Mouse (Mus musculus): ENCODE data around the gene Met. TPM values are rescaled to one million over a fixed set of nuclear protein-coding genes. Genes with fewer than 3 reads are reported as not detected.

Gene Met
- total RNA-seq, 1 experiment from 2014 or later, result 6.7 TPM

DNA sequence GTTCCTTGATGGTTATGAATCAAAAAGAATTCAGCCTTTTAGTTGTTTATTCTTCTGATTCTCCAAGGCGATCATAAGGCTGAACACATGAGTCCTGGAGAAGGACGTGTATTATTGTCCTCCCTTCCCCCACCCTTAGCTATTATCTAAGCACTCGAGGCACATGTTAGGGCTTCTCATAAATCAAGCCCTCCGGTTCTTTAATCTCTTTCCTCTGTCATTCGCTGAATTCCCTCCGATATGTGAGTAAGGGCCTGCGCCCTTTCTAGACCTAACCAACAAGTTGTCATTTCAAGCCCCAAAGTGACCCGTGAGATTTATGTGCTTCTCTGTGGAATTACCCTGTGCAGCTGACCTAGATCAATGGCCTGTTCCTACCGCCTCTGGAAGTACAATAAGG is 81.9 kb downstream of the Met start:
- no peak for ATAC-seq (replicated peaks; ENCODE audit: low read depth, poor library complexity, severe bottlenecking)

DNA sequence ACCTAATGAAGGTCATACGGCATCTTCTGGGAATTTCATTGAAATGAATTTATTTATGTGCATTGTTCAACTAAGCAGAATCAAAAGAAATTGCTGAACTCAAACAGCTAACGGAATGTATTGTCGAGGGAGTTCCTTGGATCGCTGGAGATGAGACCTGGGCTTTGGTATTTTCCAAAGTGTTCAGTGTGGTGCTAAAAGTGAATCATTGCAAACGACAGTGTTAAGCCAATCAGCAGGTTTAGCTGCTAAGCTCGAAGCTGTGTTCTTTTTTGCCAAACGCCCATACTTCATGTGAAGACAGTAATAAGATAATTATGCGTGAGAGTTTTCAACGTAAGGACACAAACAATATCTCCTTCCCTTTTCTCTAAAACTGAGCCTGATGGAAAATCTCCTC is 82.7 kb downstream of the Met start:
- no peak for ATAC-seq (replicated peaks; ENCODE audit: low read depth, poor library complexity, severe bottlenecking)

DNA sequence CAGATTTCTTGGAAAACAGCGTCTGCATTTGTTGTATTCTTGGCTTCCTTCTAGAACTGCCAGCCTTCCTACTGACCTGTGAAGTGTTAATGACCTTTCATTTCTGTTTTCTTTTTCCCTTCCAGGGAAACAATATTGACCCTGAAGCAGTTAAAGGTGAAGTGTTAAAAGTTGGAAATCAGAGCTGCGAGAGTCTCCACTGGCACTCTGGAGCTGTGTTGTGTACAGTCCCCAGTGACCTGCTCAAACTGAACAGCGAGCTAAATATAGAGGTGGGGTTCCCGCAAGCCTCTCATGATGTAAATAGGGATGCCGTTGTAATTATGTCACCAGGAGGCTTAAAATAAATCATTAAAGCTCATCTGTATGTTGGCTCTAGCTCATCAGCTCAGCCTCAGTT is 83.2 kb downstream of the Met start:
- ATAC-seq (replicated peaks; ENCODE audit: low read depth, poor library complexity, severe bottlenecking), result no peak

DNA sequence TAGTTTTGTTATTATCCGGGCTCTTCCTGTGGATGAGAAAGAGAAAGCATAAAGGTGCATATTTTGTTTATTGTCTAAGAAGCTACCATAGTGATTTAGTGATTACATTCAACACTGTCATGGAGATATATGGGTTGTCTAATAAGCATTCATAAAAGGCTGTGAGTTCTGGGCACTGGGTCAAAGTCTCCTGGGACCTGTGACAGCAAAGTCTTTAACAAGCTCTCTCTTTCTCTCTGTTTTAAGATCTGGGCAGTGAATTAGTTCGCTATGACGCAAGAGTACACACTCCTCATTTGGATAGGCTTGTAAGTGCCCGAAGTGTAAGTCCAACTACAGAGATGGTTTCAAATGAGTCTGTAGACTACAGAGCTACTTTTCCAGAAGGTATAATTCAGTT is 85.2 kb downstream of the Met start:
- no peak for ATAC-seq (replicated peaks; ENCODE audit: low read depth, poor library complexity, severe bottlenecking)

DNA sequence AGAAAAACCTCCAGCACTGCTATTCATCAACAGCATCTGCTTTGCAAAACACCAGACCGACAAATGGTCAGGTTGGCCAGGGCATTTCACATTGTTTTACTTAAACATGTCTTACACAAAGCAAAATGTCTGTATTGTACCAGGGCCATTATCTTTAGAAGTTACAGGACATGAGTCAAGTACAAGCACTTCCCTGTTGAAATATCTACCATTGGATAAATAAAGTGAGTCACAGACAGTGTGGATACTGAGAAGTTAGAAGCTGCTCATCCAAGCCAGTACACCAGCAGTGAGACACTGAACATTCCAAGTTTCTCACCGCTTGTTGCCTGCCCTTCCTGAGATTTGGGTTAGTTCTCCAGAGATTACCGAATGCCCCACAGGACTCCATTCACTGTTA is 86.0 kb downstream of the Met start:
- ATAC-seq (replicated peaks; ENCODE audit: low read depth, poor library complexity, severe bottlenecking), result no peak

DNA sequence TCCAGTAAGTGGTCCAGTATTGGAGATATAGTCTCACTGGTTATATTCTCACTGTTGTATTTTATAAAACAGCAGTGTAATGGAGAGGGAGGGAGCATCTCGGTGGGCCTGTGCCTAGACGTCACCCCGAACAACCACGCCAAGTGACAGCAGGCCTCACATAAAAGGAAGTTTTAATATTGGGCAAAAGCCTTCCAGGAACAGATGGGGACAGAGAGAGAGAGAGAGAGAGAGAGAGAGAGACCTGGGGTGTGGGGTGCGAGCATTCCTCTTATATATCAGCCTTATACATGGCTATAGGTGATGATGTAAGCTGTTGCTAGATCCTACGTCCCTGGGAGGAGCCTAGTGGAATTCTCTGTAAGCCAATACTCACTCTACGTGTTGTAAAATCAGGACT is 90.7 kb downstream of the Met start:
- ATAC-seq (replicated peaks; ENCODE audit: low read depth, poor library complexity, severe bottlenecking), result no peak

DNA sequence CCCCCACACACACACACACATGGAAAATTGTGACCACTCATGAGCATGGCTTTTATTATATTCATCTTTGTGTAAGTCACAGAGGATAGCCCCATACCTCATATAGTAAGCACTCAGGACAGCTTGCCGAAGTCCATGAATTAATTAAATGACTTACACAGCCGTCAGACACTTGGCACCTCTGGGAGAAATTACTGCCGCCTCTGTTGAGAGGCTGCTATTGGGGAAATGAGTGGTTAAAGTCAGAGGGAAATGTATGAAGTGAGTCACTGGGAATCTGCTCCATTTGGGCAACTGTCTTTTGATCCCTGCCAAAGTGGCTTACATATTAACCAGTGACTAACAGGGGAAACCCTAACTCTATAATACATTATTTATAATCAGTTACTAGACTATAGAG is 91.2 kb downstream of the Met start:
- no peak for ATAC-seq (replicated peaks; ENCODE audit: low read depth, poor library complexity, severe bottlenecking)

DNA sequence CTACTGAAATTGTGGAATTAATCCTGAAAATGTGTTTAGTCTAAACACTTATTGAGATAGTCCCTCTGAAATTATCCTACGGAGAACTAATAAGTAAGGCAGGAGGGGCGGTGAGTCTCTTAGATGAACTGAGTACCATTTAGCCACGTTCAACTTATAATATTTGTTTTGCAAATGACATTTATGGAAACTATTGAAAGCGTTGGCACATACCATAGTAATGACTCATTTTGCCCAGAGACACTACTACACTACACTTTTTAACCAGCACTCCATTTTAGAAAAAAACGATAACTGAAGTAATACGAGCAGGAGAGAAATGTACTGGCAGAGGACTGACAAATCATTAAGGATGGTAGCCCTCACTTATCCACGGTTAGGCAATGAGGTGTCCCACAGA is 92.1 kb downstream of the Met start:
- ATAC-seq (replicated peaks; ENCODE audit: low read depth, poor library complexity, severe bottlenecking), result no peak

DNA sequence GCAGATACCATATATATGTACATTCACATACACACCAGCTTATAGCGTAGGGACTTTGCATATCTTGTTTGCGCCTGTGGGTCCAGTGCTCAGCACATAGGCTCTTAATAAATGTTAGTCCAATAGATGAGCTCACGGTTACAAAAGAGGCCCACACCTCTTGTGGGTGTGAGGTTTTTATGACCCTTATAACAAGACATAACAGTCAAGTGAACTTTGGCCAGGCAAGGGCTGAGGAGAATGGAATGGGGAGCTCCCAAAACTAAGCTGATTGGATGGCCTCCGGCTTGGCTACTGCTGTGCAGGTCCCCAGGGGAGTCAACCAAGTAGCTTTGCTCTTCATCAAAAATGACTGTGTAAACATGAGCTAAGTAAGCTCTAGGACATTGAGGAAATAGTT is 96.1 kb downstream of the Met start:
- no peak for ATAC-seq (replicated peaks; ENCODE audit: low read depth, poor library complexity, severe bottlenecking)

DNA sequence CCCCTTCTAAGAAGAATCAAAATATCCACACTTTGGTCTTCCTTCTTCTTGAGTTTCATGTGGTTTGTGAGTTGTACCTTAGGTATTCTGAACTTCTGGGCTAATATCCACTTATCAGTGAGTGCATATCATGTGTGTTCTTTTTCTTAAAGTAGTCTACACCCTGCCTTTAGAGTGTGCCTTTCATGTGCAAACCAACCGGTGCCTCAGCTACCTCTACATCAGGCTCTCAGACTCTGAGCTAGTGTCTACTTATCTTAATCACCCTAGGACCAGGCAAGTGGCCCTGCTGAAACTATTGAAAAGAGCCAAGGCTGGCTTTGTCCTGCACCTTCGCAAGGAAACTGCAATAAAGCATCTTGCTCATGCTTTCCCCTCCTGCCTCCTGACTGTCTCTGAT is 97.7 kb downstream of the Met start:
- no peak for ATAC-seq (replicated peaks; ENCODE audit: low read depth, poor library complexity, severe bottlenecking)

DNA sequence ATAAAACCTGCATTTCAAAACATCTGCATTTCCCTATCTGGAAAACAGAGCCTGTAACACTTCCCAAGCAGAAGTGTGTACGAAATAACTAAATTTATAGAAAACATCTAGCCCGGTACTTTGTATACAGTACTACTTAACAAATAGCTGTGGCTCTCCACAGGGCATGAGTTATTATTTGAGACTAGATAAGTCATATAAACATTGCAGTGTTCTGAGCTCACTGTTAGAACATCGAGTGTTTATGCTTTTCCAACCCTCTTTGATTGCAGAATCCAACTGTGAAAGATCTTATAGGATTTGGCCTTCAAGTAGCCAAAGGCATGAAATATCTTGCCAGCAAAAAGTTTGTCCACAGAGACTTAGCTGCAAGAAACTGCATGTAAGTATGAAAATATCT is 98.3 kb downstream of the Met start:
- ATAC-seq (replicated peaks; ENCODE audit: low read depth, poor library complexity, severe bottlenecking), result no peak

DNA sequence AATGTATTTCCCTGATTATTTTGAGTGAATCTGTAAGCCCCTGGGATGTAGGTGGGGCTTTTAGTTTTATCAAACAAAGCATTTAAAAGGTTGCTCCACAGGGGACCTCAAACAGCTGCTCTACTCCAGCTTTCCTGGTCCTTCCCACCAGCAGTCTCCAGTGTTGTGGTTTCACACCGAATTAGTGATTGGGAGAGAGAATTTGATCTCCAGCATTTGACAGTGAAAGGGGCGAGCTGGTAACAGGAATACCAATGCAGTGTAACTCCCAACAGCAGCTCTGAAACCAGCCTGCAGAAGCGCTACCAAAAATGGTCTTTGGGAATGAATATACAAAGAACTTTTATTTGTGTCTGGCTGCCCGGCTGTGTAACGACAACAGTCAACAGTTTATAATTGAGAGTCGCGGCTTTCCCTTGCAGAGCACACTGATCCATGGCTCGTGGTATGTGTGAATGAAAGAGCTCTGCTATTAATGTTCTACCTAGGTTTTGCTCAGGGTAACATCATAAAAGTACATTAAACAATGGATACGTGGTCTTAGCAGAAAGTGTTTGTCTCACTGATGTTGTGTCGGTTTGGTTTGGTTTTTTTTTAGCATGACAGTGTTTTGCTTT is 99.0 kb downstream of the Met start:
- no peak for ATAC-seq (replicated peaks; ENCODE audit: low read depth, poor library complexity, severe bottlenecking)

DNA sequence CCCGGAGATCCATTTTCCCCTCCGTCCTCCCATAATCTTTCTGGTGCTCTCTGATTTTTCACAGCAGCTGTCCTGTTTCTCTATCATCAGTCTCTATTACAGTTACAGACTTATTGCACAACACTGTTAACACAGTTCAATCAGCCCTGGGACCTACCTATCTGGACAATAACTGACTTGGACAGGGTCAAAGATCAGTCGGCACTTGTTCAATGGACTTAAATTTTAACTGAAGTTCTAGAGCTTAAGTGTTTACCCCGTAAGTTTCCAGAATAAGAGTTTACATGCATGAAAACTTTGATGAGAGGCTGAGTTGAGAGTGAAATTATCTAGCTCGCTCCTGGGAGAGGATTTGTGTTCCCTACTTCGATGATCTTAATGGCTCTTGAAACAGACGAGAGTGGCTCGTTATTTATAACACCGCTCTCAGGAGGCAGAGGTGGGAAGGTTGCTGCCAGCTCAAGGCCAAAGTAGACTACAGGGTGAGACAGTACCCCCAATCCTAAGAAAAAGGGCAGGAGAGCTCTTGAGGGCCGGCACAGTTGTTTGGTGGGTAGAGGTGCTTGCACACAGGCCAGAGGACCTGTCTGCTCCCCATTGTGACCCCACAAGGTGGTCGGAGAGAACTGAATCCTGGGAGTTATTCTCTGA is 105.2 kb downstream of the Met start:
- ATAC-seq (replicated peaks; ENCODE audit: low read depth, poor library complexity, severe bottlenecking), result no peak

DNA sequence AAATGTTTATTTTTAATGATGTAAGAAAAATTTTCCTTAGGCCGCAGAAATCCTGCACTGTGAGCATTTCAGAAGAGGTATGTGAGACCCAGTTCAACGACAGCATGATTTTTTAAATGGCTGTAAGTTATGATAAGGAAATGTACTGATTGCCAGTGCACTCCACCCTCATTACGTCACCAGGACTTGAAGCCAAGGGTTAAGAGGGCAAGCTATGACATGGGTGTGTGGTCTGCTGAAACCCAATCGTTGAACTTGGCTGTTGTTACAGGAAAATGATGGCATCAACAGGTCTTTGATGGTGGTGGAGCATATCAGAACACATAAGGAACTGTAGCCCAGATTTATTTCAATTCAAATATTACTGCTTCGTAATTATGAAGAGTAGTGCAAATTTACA is 109.6 kb downstream of the Met start:
- no peak for ATAC-seq (replicated peaks; ENCODE audit: low read depth, poor library complexity, severe bottlenecking)

DNA sequence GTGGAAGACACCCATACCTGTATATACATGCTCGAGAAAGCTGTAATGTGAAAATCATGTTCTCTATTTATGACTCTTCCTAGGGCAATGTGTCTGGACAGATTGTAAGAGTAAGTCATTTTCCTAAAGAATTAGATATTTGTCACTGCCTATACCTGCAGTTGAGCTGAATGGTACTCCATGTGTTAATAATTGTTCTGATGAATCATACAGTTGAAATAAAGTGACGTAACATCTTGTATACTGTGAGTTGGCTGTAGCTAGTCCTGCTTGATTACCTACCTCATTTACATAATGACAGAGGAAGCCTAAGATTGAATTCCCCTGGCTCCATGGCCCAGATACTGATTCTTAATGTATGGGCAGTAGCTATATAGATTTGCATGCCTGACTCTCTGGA is 110.1 kb downstream of the Met start:
- no peak for ATAC-seq (replicated peaks; ENCODE audit: low read depth, poor library complexity, severe bottlenecking)

DNA sequence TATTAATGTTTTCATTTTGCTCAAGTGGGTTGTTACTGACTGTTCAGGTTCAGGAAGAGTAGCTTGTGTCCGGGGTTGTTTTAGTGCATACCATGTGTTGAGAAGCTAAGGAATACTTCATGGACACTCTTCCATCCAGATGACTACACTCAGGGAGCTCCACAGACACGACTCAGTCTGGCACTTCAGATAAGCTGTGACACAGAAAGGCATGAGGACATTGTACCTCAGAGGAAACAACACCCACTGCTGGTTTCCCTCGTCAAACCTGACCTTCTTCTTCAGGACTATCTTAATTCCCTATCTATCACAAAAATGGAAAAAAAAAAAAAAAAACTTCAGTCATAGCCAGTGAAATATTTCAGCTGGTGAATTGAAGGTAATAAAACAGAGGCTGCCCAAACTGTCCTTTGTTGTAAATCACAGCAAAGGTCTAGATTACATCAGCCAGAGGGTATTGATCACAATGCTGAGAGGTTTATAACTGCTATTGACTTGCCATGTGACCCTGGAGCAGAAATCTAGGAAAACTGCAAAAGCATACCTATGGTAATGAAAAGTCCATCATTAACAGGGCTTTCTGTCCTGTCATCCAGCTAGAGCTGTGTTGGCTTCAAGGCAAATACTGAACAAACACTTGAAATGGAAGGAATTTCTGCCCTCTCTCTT is 114.6 kb downstream of the Met start:
- no peak for ATAC-seq (replicated peaks; ENCODE audit: low read depth, poor library complexity, severe bottlenecking)

DNA sequence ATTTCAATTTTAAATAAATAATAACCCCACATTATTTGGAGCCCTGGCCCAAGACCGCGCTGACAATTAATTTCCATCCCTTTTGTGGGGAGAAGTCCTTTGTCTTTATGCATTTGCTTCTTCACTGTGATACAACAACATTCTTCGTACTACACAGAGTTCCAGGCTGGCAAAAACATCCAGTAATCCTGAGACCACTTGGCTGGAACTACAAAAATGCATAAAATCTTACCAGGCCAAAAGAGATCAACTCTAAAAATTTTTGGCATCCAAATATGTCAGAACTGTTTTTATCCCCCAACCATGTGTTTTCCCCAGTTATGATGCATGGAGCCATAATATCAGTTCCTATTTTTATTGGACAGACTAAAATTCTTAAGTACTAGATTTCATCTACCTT is 116.7 kb downstream of the Met start:
- no peak for ATAC-seq (replicated peaks; ENCODE audit: low read depth, poor library complexity, severe bottlenecking)

DNA sequence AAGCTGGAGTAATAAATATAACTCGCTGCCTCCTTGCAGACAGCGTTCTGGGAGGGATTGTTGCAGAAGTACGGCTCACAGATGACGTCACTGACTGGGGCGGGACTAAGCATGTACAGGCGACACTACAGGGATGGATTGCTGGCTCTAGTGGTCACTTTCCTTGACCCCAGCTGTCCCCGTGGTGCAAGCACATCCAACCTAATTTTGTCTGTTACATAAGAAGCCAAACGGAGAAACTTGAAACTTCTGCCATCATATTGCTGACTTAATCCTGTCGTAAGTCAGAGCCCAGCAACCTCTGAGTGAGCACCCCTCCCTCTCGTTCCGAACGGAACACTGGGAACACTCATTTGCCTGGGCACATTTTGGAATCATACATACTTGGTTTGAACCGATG is 120.4 kb downstream of the Met start:
- peak; percentile 95 for ATAC-seq (replicated peaks; ENCODE audit: low read depth, poor library complexity, severe bottlenecking)

DNA sequence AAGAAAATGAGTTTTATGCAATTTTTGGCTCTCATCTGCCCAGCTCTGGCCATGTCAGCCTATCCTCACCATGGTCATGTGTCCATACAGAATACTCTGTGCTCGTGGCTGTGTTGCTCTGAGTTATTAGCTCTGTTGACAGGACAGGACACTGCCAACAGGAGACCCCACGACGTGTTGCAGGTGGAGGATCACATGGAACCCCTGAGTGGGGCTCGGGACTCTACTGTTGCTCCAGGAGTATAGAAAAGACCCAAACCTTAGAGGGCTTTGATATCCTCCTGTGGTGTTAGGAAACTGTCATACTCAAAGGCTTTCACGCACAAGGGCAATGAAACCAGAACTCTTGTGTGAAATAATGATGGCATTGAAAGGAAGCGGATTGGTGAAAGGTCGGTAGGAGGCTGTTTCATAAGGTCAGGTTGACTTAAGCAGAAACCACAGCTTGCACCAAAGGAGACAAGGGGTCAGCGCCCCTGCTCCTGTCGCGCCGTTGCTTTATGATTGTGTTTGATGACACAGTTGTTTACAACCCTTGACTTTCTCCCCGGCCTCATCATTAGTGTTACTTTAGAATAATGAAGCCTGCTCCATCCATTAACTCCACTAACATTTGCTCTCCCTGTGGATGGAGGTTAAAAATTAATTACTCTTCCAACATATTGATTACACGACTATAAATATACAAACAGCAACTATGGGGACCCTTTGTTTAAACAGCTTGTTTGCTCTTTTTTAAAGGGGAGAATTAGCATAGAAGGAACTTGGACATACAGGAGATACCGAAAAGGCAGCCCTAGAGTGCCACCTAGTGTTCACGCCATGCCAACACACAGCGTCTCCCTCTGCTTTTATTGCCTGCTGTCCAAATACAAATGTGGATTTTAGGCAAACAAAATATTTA is 125.7 kb downstream of the Met start:
- ATAC-seq (replicated peaks; ENCODE audit: low read depth, poor library complexity, severe bottlenecking), result peak; percentile 97

DNA sequence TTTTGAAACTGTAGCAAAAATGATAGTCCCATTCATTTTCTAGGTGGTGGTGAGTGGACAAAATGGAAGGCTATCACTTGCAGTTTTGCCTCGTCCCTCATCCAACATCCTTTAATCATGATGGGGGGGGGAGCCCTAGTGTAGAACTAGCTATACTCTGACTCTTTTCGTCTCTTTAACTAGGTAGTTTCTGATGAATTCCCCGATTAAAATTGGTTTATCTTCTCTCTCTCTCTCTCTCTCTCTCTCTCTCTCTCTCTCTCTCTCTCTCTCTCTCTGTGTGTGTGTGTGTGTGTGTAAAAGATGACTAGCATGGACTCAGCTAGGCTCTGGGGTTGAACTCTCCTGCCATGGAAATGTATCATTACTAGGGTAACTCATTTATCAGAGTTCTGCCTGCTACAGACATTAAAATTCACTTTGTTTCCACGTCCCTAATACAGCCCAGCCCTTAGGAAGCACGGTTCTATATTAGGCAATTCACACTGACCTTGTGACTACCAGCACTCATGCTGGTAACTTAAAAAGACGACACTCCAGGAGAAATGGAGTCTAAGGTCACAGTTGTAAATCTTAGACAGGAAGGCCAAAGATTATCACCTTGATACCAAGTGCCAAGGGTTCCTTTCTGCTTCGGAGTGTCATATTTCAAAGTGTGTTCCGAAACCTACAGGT is 126.5 kb downstream of the Met start:
- no peak for ATAC-seq (replicated peaks; ENCODE audit: low read depth, poor library complexity, severe bottlenecking)
